Mouse (Mus musculus): ENCODE measurements around the gene Bcl3.

- TF ChIP-seq CTCF (IDR thresholded peaks at IDR 0.05; ENCODE audit: low read depth, low read length) (no peak), TAL1 (conservative IDR thresholded peaks at IDR 0.05; ENCODE audit: low read depth, low read length) (no peak), GATA2 (IDR thresholded peaks at IDR 0.05; ENCODE audit: borderline replicate concordance, low read depth, low read length) (no peak), POLR2AphosphoS5 (IDR thresholded peaks at IDR 0.05; ENCODE audit: insufficient replicate concordance, low read depth, low read length) (no peak), GATA1 (IDR thresholded peaks at IDR 0.05; ENCODE audit: borderline replicate concordance, low read length) (no peak)
Observed at GRCm38 (mm10) chr7:19840936-19841335, 18.4 kb upstream of the Bcl3 start.
